Mouse (Mus musculus) lung, adult 2 months (tissue): ENCODE results near the gene Zfp78.

Source experiments
- CTCF ChIP-seq: fragments of 200-500 bp; IDR thresholded peaks from 2 replicates; pipeline ENCODE4 v1.5.1; 2011; ENCODE audit warnings: mild to moderate bottlenecking, low read length, control low read depth; ENCODE audit not compliant: insufficient read depth
- POLR2A ChIP-seq: fragments of 200-500 bp; IDR thresholded peaks from 2 replicates; pipeline ENCODE4 v1.6.1; 2011; ENCODE audit warnings: low read depth, mild to moderate bottlenecking, control low read depth, low read length, borderline replicate concordance; ENCODE audit errors: extremely low read depth

GRCm38 (mm10) chr7:6358937-6359590, 4.0 kb upstream of the Zfp78 start:
- TF ChIP-seq POLR2A = no peak
- TF ChIP-seq CTCF = peak; percentile 43; the same call in 1 of the 2 replicates
